Mouse (Mus musculus) erythroblast, embryonic 14.5 days (primary cell): Measurements from ENCODE around the gene Pik3r6.

Experiments used
- GATA1 ChIP-seq: IDR thresholded peaks from 2 replicates; pipeline ENCODE4 v1.6.1; 2012; ENCODE audit warnings: low read length, inconsistent platforms, mixed read lengths
- TAL1 ChIP-seq: IDR thresholded peaks from 3 replicates; pipeline ENCODE4 v1.6.1; 2012; ENCODE audit warnings: low read length, inconsistent platforms, mixed read lengths

DNA sequence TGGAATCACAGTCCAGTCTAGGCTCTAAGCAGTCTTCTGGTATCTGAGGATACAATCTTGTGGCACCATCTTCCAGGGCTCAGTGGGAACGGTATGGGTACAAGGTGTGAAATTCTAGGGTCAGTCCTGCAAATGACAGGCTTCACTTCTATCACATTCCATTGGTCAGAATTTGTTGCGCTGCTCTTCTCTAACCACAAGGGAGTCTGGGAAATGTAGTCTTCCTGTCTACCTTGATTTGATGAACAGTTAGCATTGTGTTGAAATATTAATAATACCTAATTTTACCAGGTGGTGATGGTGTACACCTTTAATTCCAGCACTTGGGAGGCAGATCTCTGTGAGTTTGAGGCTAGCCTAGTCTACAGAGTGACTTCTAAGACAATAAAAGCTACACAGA lies 17.6 kb downstream of the Pik3r6 start:
- TF ChIP-seq GATA1 (no peak), TAL1 (no peak)
